Mouse (Mus musculus) heart, embryonic 11.5 days (tissue): ENCODE measurements around the gene Cant1. TPM values are rescaled to one million over a fixed set of nuclear protein-coding genes. Genes with fewer than 3 reads are reported as not detected.
A peak's percentile ranks its signal among the peaks of the same experiment; 100 is the strongest.
"Not testable (repeated sequence)": the region's sequence is repeated elsewhere in the genome, so short reads cannot be mapped to it uniquely, and the experiment has no call there.

ENCODE experiments used
- ATAC-seq: fragments of 200-750 bp; cut with Nextera tagmentation; replicated peaks from 2 replicates; pipeline ENCODE4 v1.8.0; 2017; ENCODE audit warnings: moderate library complexity; ENCODE audit not compliant: insufficient number of reproducible peaks, low FRiP score, low TSS enrichment
- H3K27ac ChIP-seq: fragments of 300-500 bp; sonication (generic); 2 replicates; pipeline ENCODE4 v1.5.1; 2014; ENCODE audit warnings: mild to moderate bottlenecking, low read depth, low read length
- H3K27me3 ChIP-seq: fragments of 300-500 bp; sonication (generic); 2 replicates; pipeline ENCODE4 v1.6.1; 2014; ENCODE audit warnings: mild to moderate bottlenecking, low read length, mixed read lengths; ENCODE audit not compliant: control insufficient read depth, insufficient read depth
- H3K36me3 ChIP-seq: fragments of 300-500 bp; sonication (generic); 2 replicates; pipeline ENCODE4 v1.6.1; 2014; ENCODE audit warnings: mild to moderate bottlenecking, low read length, moderate library complexity, mixed read lengths; ENCODE audit not compliant: control insufficient read depth, insufficient read depth
- H3K4me1 ChIP-seq: fragments of 300-500 bp; sonication (generic); 2 replicates; pipeline ENCODE4 v1.6.1; 2014; ENCODE audit warnings: low read length; ENCODE audit not compliant: control insufficient read depth, insufficient read depth
- H3K4me2 ChIP-seq: fragments of 300-500 bp; sonication (generic); 2 replicates; pipeline ENCODE4 v1.6.1; 2014; ENCODE audit warnings: mild to moderate bottlenecking, moderate library complexity
- H3K4me3 ChIP-seq: fragments of 300-500 bp; sonication (generic); 2 replicates; pipeline ENCODE4 v1.5.1; 2014; ENCODE audit warnings: low read depth, low read length
- H3K9ac ChIP-seq: fragments of 300-500 bp; sonication (generic); 2 replicates; pipeline ENCODE4 v1.6.1; 2014; ENCODE audit warnings: mild to moderate bottlenecking, low read depth, low read length, moderate library complexity
- H3K9me3 ChIP-seq: fragments of 300-500 bp; sonication (generic); replicated peaks from 2 replicates; pipeline ENCODE4 v1.6.1; 2016; ENCODE audit warnings: low read length; ENCODE audit not compliant: control insufficient read depth
- WGBS: fragments of 180-500 bp; shearing (Covaris S2); extraction: QIAGEN DNeasy Blood & Tissue Kit; methylation state at CpG from one replicate; pipeline ENCODE4 v1.1.7; 2014; ENCODE audit not compliant: insufficient replicate concordance; 5-methylcytosine and 5-hydroxymethylcytosine counted together
- polyA plus RNA-seq: library from polyadenylated mRNA; unstranded; fragments of >200 nt; fragmentation: Nextera tagmentation; extraction: Ambion mirVana; gene quantifications from 2 replicates; pipeline ENCODE4 v1.2.1, GENCODE M21; 2014

The Cant1 gene
- polyA plus RNA-seq, 1 experiment from 2014 or later, result 16.0 TPM

- 0 out of 2 replicates have a peak, but pooled peaks have one; percentile 5 for ATAC-seq
- Histone ChIP-seq H3K36me3 (no peaks in the 10 kb centered on the region), H3K9me3 (no peaks in the 10 kb centered on the region), H3K9ac (no peak overlapping the region), H3K4me2 (no peak overlapping the region), H3K4me3 (no peak overlapping the region), H3K4me1 (peaks cover 32% of the 10 kb centered on the region), H3K27me3 (no peaks in the 10 kb centered on the region), H3K27ac (peak overlapping the region; percentile 51)
- WGBS, result 9% methylated on average over 6 of the region's 6 CpGs
These were observed 18.3 kb downstream of the Cant1 start for GRCm38 (mm10) chr11:118400566-118400936.

GRCm38 (mm10) chr11:118399891-118400565 is 18.9 kb downstream of the Cant1 start:
- no peaks in the 10 kb centered on the region for H3K27me3 ChIP-seq
- no peak overlapping the region for H3K4me3 ChIP-seq
- no peak overlapping the region for H3K9ac ChIP-seq
- H3K27ac ChIP-seq, result peak overlapping the region; percentile 51
- ATAC-seq, result no peak
- WGBS, result 29% methylated on average over 5 of the region's 5 CpGs
- H3K4me1 ChIP-seq, result peaks cover 32% of the 10 kb centered on the region
- no peak overlapping the region for H3K4me2 ChIP-seq
- H3K36me3 ChIP-seq, result no peaks in the 10 kb centered on the region
- H3K9me3 ChIP-seq, result no peaks in the 10 kb centered on the region

GRCm38 (mm10) chr11:118397806-118398530 is 20.9 kb downstream of the Cant1 start:
- Histone ChIP-seq H3K9ac (no peak overlapping the region), H3K9me3 (no peaks in the 10 kb centered on the region), H3K4me1 (peaks cover 30% of the 10 kb centered on the region), H3K36me3 (no peaks in the 10 kb centered on the region), H3K27me3 (no peaks in the 10 kb centered on the region), H3K27ac (no peak overlapping the region), H3K4me2 (no peak overlapping the region), H3K4me3 (no peak overlapping the region)
- ATAC-seq, result no peak
- 92% methylated on average over 26 of the region's 26 CpGs for WGBS

- Histone ChIP-seq H3K4me3 (no peak overlapping the region), H3K27ac (no peak overlapping the region), H3K36me3 (no peaks in the 10 kb centered on the region), H3K9me3 (no peaks in the 10 kb centered on the region), H3K9ac (no peak overlapping the region), H3K4me2 (no peak overlapping the region), H3K4me1 (peaks cover 2% of the 10 kb centered on the region), H3K27me3 (no peaks in the 10 kb centered on the region)
- 54% methylated on average over 6 of the region's 6 CpGs for WGBS
- no peak for ATAC-seq
These were observed 24.3 kb downstream of the Cant1 start for GRCm38 (mm10) chr11:118394538-118394937.

- no peaks in the 10 kb centered on the region for H3K4me1 ChIP-seq
- no peak overlapping the region for H3K4me3 ChIP-seq
- 58% methylated on average over 5 of the region's 5 CpGs for WGBS
- H3K4me2 ChIP-seq, result no peak overlapping the region
- H3K9me3 ChIP-seq, result no peaks in the 10 kb centered on the region
- no peaks in the 10 kb centered on the region for H3K36me3 ChIP-seq
- no peak for ATAC-seq
- no peaks in the 10 kb centered on the region for H3K27me3 ChIP-seq
- H3K9ac ChIP-seq, result no peak overlapping the region
- H3K27ac ChIP-seq, result no peak overlapping the region
These were observed 24.9 kb downstream of the Cant1 start for GRCm38 (mm10) chr11:118393991-118394390.

GRCm38 (mm10) chr11:118387816-118388215 is 31.1 kb downstream of the Cant1 start:
- not testable (repeated sequence) for ATAC-seq, H3K9ac ChIP-seq, H3K4me1 ChIP-seq, H3K27ac ChIP-seq, H3K27me3 ChIP-seq, H3K9me3 ChIP-seq, H3K4me2 ChIP-seq, H3K36me3 ChIP-seq, H3K4me3 ChIP-seq
- WGBS, result 88% methylated on average over 13 of the region's 13 CpGs

- Histone ChIP-seq H3K4me3 (no peak overlapping the region), H3K27ac (no peak overlapping the region), H3K9ac (no peak overlapping the region), H3K27me3 (no peaks in the 10 kb centered on the region), H3K36me3 (no peaks in the 10 kb centered on the region), H3K4me2 (no peak overlapping the region), H3K9me3 (no peaks in the 10 kb centered on the region), H3K4me1 (peaks cover 5% of the 10 kb centered on the region)
- 39% methylated on average over 11 of the region's 11 CpGs for WGBS
- no peak for ATAC-seq
These were observed 39.5 kb downstream of the Cant1 start for GRCm38 (mm10) chr11:118379251-118380009.

GRCm38 (mm10) chr11:118378656-118379055 is 40.2 kb downstream of the Cant1 start:
- 77% methylated on average over 6 of the region's 6 CpGs for WGBS
- H3K4me1 ChIP-seq, result peaks cover 5% of the 10 kb centered on the region
- H3K9me3 ChIP-seq, result no peaks in the 10 kb centered on the region
- no peak overlapping the region for H3K4me3 ChIP-seq
- no peak overlapping the region for H3K4me2 ChIP-seq
- H3K27me3 ChIP-seq, result no peaks in the 10 kb centered on the region
- no peak for ATAC-seq
- no peaks in the 10 kb centered on the region for H3K36me3 ChIP-seq
- no peak overlapping the region for H3K9ac ChIP-seq
- no peak overlapping the region for H3K27ac ChIP-seq
